Comparison of ENCODE assay signal across 8 mouse cellular contexts in genomic region chr11:78023607-78024006, GRCm38 (mm10). TPM values are rescaled to one million over a fixed set of nuclear protein-coding genes. Genes with fewer than 3 reads are reported as not detected.
DNase-seq lines count a peak whose midpoint lies in the region; ATAC-seq and TF ChIP-seq lines count a peak whose summit lies in the region.

No protein-coding gene starts in this region.

- H3K36me3 ChIP-seq in heart, postnatal 0 days (replicated peaks; ENCODE audit: control insufficient read depth, insufficient read depth, low read length): peaks cover 87% of the 10 kb centered on the region

- ATAC-seq in heart, postnatal 0 days (ENCODE audit: insufficient read depth, low read depth): no peak
- 0 out of 2 replicates have a peak, but pooled peaks have one; percentile 45 for ATAC-seq in common myeloid progenitor, adult 5-6 weeks (replicated peaks; ENCODE audit: low read depth, poor library complexity, severe bottlenecking)

- peak; percentile 34; the same call in 1 of the 2 replicates for TF ChIP-seq CTCF in heart, postnatal 0 days (IDR thresholded peaks at IDR 0.05; ENCODE audit: low read depth)

- no peak for TF ChIP-seq EP300 in heart, postnatal 0 days (IDR thresholded peaks at IDR 0.05; ENCODE audit: low read depth)

- no peak overlapping the region for H3K4me3 ChIP-seq in heart, postnatal 0 days (ENCODE audit: low read depth, low read length)

- no peak overlapping the region for H3K27ac ChIP-seq in heart, postnatal 0 days (ENCODE audit: low read depth)

- no peaks in the 10 kb centered on the region for H3K27me3 ChIP-seq in heart, postnatal 0 days (ENCODE audit: control insufficient read depth, insufficient read depth, low read length)

- intact Hi-C loops in gastrocnemius, postnatal 36 days (cut with DNase I): no loop called here

- H3K9me3 ChIP-seq in heart, postnatal 0 days (replicated peaks; ENCODE audit: control insufficient read depth, low read length): no peaks in the 10 kb centered on the region

- H3K4me1 ChIP-seq in heart, postnatal 0 days (ENCODE audit: control insufficient read depth, insufficient read depth): no peaks in the 10 kb centered on the region

- H3K9ac ChIP-seq in heart, postnatal 0 days (replicated peaks; ENCODE audit: low read depth, low read length): no peak overlapping the region

- H3K4me2 ChIP-seq in heart, postnatal 0 days (ENCODE audit: low read depth, low read length): no peak overlapping the region

- 79% methylated on average over 8 of the region's 8 CpGs for WGBS in heart, postnatal 0 days

- DNase-seq in heart, postnatal 0 days (ENCODE audit: low spot score): no peak
- DNase-seq in heart, adult 11 months: no peak
- DNase-seq in spleen, adult 12 weeks (ENCODE audit: low spot score): peak; percentile 25
- DNase-seq in spleen, postnatal 36 days (ENCODE audit: low spot score in 2 of 2): no peak
- DNase-seq in retina, embryonic 14.5 days (ENCODE audit: low spot score): peak; percentile 71
- DNase-seq in gastrocnemius, postnatal 36 days: no peak
- no peak for DNase-seq in right cerebral cortex, postnatal 36 days (ENCODE audit: low spot score in 2 of 2)

RNA-seq across cellular contexts. Expression of gene Dhrs13, which starts 8.5 kb away (rescaled TPM):
- total RNA-seq in heart, postnatal 0 days (2014; rRNA removed; ENCODE audit: low replicate concordance): 7.3 and 9.4 TPM in 2 replicates
- 7.7 and 8.6 TPM in 2 replicates for polyA plus RNA-seq in heart, postnatal 0 days (2015; fragmentation: Nextera tagmentation; extraction: Ambion mirVana)
- 12.1 and 12.8 TPM in 2 replicates for total RNA-seq in common myeloid progenitor, adult 5-6 weeks (2017)
- total RNA-seq in gastrocnemius, postnatal 36 days (2021): 1 to 10 TPM in 1 of 2 experiments, under 1 TPM in 1; 0.94 to 1.9 TPM

RNA-seq across cellular contexts. Expression of gene Flot2, which starts 14.1 kb away (rescaled TPM):
- total RNA-seq in heart, postnatal 0 days (2014; rRNA removed; ENCODE audit: low replicate concordance): 77.9 and 111 TPM in 2 replicates
- 91.3 and 95.0 TPM in 2 replicates for polyA plus RNA-seq in heart, postnatal 0 days (2015; fragmentation: Nextera tagmentation; extraction: Ambion mirVana)
- 29.7 and 38.4 TPM in 2 replicates for total RNA-seq in common myeloid progenitor, adult 5-6 weeks (2017)
- total RNA-seq in gastrocnemius, postnatal 36 days (2021): 10 to 100 TPM; 51.7 to 55.6 TPM

RNA-seq across cellular contexts. Expression of gene Phf12, which starts 41.1 kb away (rescaled TPM):
- total RNA-seq in heart, postnatal 0 days (2014; rRNA removed; ENCODE audit: low replicate concordance): 19.2 and 25.1 TPM in 2 replicates
- 5.6 and 7.3 TPM in 2 replicates for polyA plus RNA-seq in heart, postnatal 0 days (2015; fragmentation: Nextera tagmentation; extraction: Ambion mirVana)
- total RNA-seq in common myeloid progenitor, adult 5-6 weeks (2017): 29.5 and 39.0 TPM in 2 replicates
- total RNA-seq in gastrocnemius, postnatal 36 days (2021): 10 to 100 TPM; 10.7 to 14.1 TPM

RNA-seq across cellular contexts. Expression of gene Eral1, which starts 56.6 kb away (rescaled TPM):
- 33.5 and 40.8 TPM in 2 replicates for total RNA-seq in heart, postnatal 0 days (2014; rRNA removed; ENCODE audit: low replicate concordance)
- 19.7 TPM in 2 replicates for polyA plus RNA-seq in heart, postnatal 0 days (2015; fragmentation: Nextera tagmentation; extraction: Ambion mirVana)
- total RNA-seq in common myeloid progenitor, adult 5-6 weeks (2017): 19.3 and 25.5 TPM in 2 replicates
- 10 to 100 TPM; 21.7 to 22.7 TPM for total RNA-seq in gastrocnemius, postnatal 36 days (2021)

Comparison
In these comparisons a context has a peak if more than half of its experiments do, and no peak if none do; other contexts are left out.
1. DNase-seq: peak in spleen, adult 12 weeks (single experiment) and retina, embryonic 14.5 days (single experiment); none in heart, postnatal 0 days (single experiment), heart, adult 11 months (single experiment), spleen, postnatal 36 days (0 of 2), gastrocnemius, postnatal 36 days (0 of 2) and right cerebral cortex, postnatal 36 days (0 of 2).